Mouse (Mus musculus) liver, postnatal 0 days (tissue): ENCODE measurements at regions not wholly inside any gene's neighbourhood (a gene's known extent, or its start where the extent isn't known, plus 50 kb on each side); places are given as distances from the start of the nearest gene placed in this dataset.

ENCODE experiments used
- CTCF ChIP-seq: sonication (generic); IDR thresholded peaks from 2 replicates; pipeline ENCODE4 v1.5.1; 2016; ENCODE audit warnings: antibody characterized with exemption, low read depth
- EP300 ChIP-seq: IDR thresholded peaks from 2 replicates; pipeline ENCODE4 v1.6.1; 2016; ENCODE audit warnings: antibody characterized with exemption, low read depth, mild to moderate bottlenecking

DNA sequence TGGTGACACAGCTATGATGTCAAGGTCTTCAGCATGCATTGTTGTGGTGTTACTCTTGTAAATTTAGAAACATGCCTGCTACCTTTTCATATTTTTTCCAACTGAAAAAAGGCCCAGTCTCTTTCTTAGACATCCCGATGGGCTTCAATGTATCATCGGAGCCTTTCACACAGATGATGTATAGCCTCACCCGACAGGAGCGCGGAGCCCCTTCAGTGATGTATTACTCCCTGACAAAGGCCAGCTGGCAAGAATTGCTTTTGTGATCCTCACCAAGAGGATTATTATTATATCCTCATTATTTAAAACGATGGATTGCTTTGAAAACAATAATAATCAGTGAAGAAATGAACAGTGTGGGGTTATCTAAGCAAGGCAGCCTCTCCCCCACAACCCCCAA, 765.5 kb upstream of the Ddx18 start:
- TF ChIP-seq CTCF (no peak), EP300 (no peak)
